Mouse (Mus musculus): ENCODE results near the gene Spint5. TPM values are rescaled to one million over a fixed set of nuclear protein-coding genes. Genes with fewer than 3 reads are reported as not detected.

Spint5 gene
- polyA plus RNA-seq (2014; fragmentation: Nextera tagmentation; extraction: Ambion mirVana) = not detected in 2 replicates

GRCm38 (mm10) chr2:164715005-164715404, at the start of gene Spint5:
Gene Spint5 (plus strand): TSS chr2:164715305.
- WGBS = 69% methylated on average over 6 of the region's 6 CpGs
- Histone ChIP-seq H3K9me3 (ENCODE audit: control insufficient read depth, low read length) (no peaks in the 10 kb centered on the region), H3K27me3 (replicated peaks; ENCODE audit: control insufficient read depth, insufficient read depth, low read length) (no peaks in the 10 kb centered on the region), H3K4me3 (ENCODE audit: low read depth, low read length) (no peak within 1 kb of the TSS), H3K4me2 (no peak within 1 kb of the TSS), H3K4me1 (replicated peaks; ENCODE audit: control insufficient read depth, insufficient read depth, low read length) (no peaks in the 10 kb centered on the region), H3K36me3 (ENCODE audit: control insufficient read depth, insufficient read depth, low read length) (no peaks in the 10 kb centered on the region), H3K9ac (ENCODE audit: low read depth, low read length) (no peak within 1 kb of the TSS), H3K27ac (ENCODE audit: low read depth, low read length) (no peak within 1 kb of the TSS)
- DNase-seq (ENCODE audit: low spot score) (no peak), ATAC-seq (replicated peaks; ENCODE audit: low FRiP score) (no peak)

- ATAC-seq (replicated peaks; ENCODE audit: low FRiP score) (no peak), DNase-seq (ENCODE audit: low spot score) (no peak)
- Histone ChIP-seq H3K4me1 (replicated peaks; ENCODE audit: control insufficient read depth, insufficient read depth, low read length) (no peaks in the 10 kb centered on the region), H3K4me3 (ENCODE audit: low read depth, low read length) (no peak overlapping the region), H3K27me3 (replicated peaks; ENCODE audit: control insufficient read depth, insufficient read depth, low read length) (no peaks in the 10 kb centered on the region), H3K9ac (ENCODE audit: low read depth, low read length) (no peak overlapping the region), H3K9me3 (ENCODE audit: control insufficient read depth, low read length) (no peaks in the 10 kb centered on the region), H3K36me3 (ENCODE audit: control insufficient read depth, insufficient read depth, low read length) (no peaks in the 10 kb centered on the region), H3K27ac (ENCODE audit: low read depth, low read length) (no peak overlapping the region), H3K4me2 (no peak overlapping the region)
- WGBS = 69% methylated on average over 5 of the region's 5 CpGs
These were observed 44.8 kb upstream of the Spint5 start for GRCm38 (mm10) chr2:164670261-164670660.

GRCm38 (mm10) chr2:164670938-164671337, 44.2 kb upstream of the Spint5 start:
- H3K4me2 ChIP-seq = no peak overlapping the region
- H3K9me3 ChIP-seq (ENCODE audit: control insufficient read depth, low read length) = no peaks in the 10 kb centered on the region
- WGBS = 19% methylated on average over 1 of the region's 1 CpGs
- DNase-seq (ENCODE audit: low spot score) (no peak), ATAC-seq (replicated peaks; ENCODE audit: low FRiP score) (no peak)
- no peaks in the 10 kb centered on the region for H3K27me3 ChIP-seq (replicated peaks; ENCODE audit: control insufficient read depth, insufficient read depth, low read length)
- no peak overlapping the region for H3K27ac ChIP-seq (ENCODE audit: low read depth, low read length)
- no peak overlapping the region for H3K4me3 ChIP-seq (ENCODE audit: low read depth, low read length)
- no peaks in the 10 kb centered on the region for H3K36me3 ChIP-seq (ENCODE audit: control insufficient read depth, insufficient read depth, low read length)
- H3K4me1 ChIP-seq (replicated peaks; ENCODE audit: control insufficient read depth, insufficient read depth, low read length) = no peaks in the 10 kb centered on the region
- no peak overlapping the region for H3K9ac ChIP-seq (ENCODE audit: low read depth, low read length)

GRCm38 (mm10) chr2:164673987-164674386, 41.1 kb upstream of the Spint5 start, which contains the start of gene Wfdc11:
Gene Wfdc11 (minus strand): TSS chr2:164674087.
- Histone ChIP-seq H3K27ac (ENCODE audit: low read depth, low read length) (no peak within 1 kb of the TSS), H3K4me1 (replicated peaks; ENCODE audit: control insufficient read depth, insufficient read depth, low read length) (no peaks in the 10 kb centered on the region), H3K4me2 (no peak within 1 kb of the TSS), H3K36me3 (ENCODE audit: control insufficient read depth, insufficient read depth, low read length) (no peaks in the 10 kb centered on the region), H3K9me3 (ENCODE audit: control insufficient read depth, low read length) (no peaks in the 10 kb centered on the region), H3K4me3 (ENCODE audit: low read depth, low read length) (no peak within 1 kb of the TSS), H3K27me3 (replicated peaks; ENCODE audit: control insufficient read depth, insufficient read depth, low read length) (no peaks in the 10 kb centered on the region), H3K9ac (ENCODE audit: low read depth, low read length) (no peak within 1 kb of the TSS)
- ATAC-seq (replicated peaks; ENCODE audit: low FRiP score) = no peak
- no peak for DNase-seq (ENCODE audit: low spot score)
- 69% methylated on average over 7 of the region's 7 CpGs for WGBS

GRCm38 (mm10) chr2:164676103-164676502, 39.0 kb upstream of the Spint5 start:
- Histone ChIP-seq H3K4me1 (replicated peaks; ENCODE audit: control insufficient read depth, insufficient read depth, low read length) (no peaks in the 10 kb centered on the region), H3K27me3 (replicated peaks; ENCODE audit: control insufficient read depth, insufficient read depth, low read length) (no peaks in the 10 kb centered on the region), H3K27ac (ENCODE audit: low read depth, low read length) (no peak overlapping the region), H3K4me2 (no peak overlapping the region), H3K36me3 (ENCODE audit: control insufficient read depth, insufficient read depth, low read length) (no peaks in the 10 kb centered on the region), H3K4me3 (ENCODE audit: low read depth, low read length) (no peak overlapping the region), H3K9me3 (ENCODE audit: control insufficient read depth, low read length) (no peaks in the 10 kb centered on the region), H3K9ac (ENCODE audit: low read depth, low read length) (no peak overlapping the region)
- ATAC-seq (replicated peaks; ENCODE audit: low FRiP score) = no peak
- no peak for DNase-seq (ENCODE audit: low spot score)
- 74% methylated on average over 7 of the region's 7 CpGs for WGBS

- H3K4me2 ChIP-seq = no peak overlapping the region
- DNase-seq (ENCODE audit: low spot score) (no peak), ATAC-seq (replicated peaks; ENCODE audit: low FRiP score) (no peak)
- H3K36me3 ChIP-seq (ENCODE audit: control insufficient read depth, insufficient read depth, low read length) = no peaks in the 10 kb centered on the region
- H3K27ac ChIP-seq (ENCODE audit: low read depth, low read length) = no peak overlapping the region
- H3K9me3 ChIP-seq (ENCODE audit: control insufficient read depth, low read length) = no peaks in the 10 kb centered on the region
- H3K4me1 ChIP-seq (replicated peaks; ENCODE audit: control insufficient read depth, insufficient read depth, low read length) = no peaks in the 10 kb centered on the region
- no peak overlapping the region for H3K9ac ChIP-seq (ENCODE audit: low read depth, low read length)
- no peak overlapping the region for H3K4me3 ChIP-seq (ENCODE audit: low read depth, low read length)
- no peaks in the 10 kb centered on the region for H3K27me3 ChIP-seq (replicated peaks; ENCODE audit: control insufficient read depth, insufficient read depth, low read length)
- 72% methylated on average over 16 of the region's 16 CpGs for WGBS
These were observed 38.0 kb upstream of the Spint5 start for GRCm38 (mm10) chr2:164676916-164677685.

GRCm38 (mm10) chr2:164678848-164679625, 36.1 kb upstream of the Spint5 start:
- H3K4me2 ChIP-seq = peak overlapping the region; percentile 55
- peak overlapping the region; percentile 27 for H3K4me3 ChIP-seq (ENCODE audit: low read depth, low read length)
- DNase-seq (ENCODE audit: low spot score) (peak; percentile 71), ATAC-seq (replicated peaks; ENCODE audit: low FRiP score) (peak; percentile 71)
- no peak overlapping the region for H3K27ac ChIP-seq (ENCODE audit: low read depth, low read length)
- H3K27me3 ChIP-seq (replicated peaks; ENCODE audit: control insufficient read depth, insufficient read depth, low read length) = no peaks in the 10 kb centered on the region
- H3K9ac ChIP-seq (ENCODE audit: low read depth, low read length) = 0 out of 2 replicates have a peak overlapping the region, but pooled peaks have one; percentile 46
- H3K4me1 ChIP-seq (replicated peaks; ENCODE audit: control insufficient read depth, insufficient read depth, low read length) = no peaks in the 10 kb centered on the region
- no peaks in the 10 kb centered on the region for H3K36me3 ChIP-seq (ENCODE audit: control insufficient read depth, insufficient read depth, low read length)
- 21% methylated on average over 19 of the region's 19 CpGs for WGBS
- no peaks in the 10 kb centered on the region for H3K9me3 ChIP-seq (ENCODE audit: control insufficient read depth, low read length)

GRCm38 (mm10) chr2:164679906-164680305, 35.2 kb upstream of the Spint5 start:
- H3K27me3 ChIP-seq (replicated peaks; ENCODE audit: control insufficient read depth, insufficient read depth, low read length) = no peaks in the 10 kb centered on the region
- 33% methylated on average over 3 of the region's 3 CpGs for WGBS
- no peaks in the 10 kb centered on the region for H3K4me1 ChIP-seq (replicated peaks; ENCODE audit: control insufficient read depth, insufficient read depth, low read length)
- DNase-seq (ENCODE audit: low spot score) (no peak), ATAC-seq (replicated peaks; ENCODE audit: low FRiP score) (no peak)
- no peak overlapping the region for H3K4me3 ChIP-seq (ENCODE audit: low read depth, low read length)
- no peak overlapping the region for H3K27ac ChIP-seq (ENCODE audit: low read depth, low read length)
- H3K9me3 ChIP-seq (ENCODE audit: control insufficient read depth, low read length) = no peaks in the 10 kb centered on the region
- no peak overlapping the region for H3K4me2 ChIP-seq
- H3K36me3 ChIP-seq (ENCODE audit: control insufficient read depth, insufficient read depth, low read length) = no peaks in the 10 kb centered on the region
- H3K9ac ChIP-seq (ENCODE audit: low read depth, low read length) = no peak overlapping the region

All from liver, embryonic 11.5 days (tissue).